Mouse (Mus musculus) forebrain, postnatal 0 days (tissue): ENCODE measurements around the gene Exoc8. TPM values are rescaled to one million over a fixed set of nuclear protein-coding genes. Genes with fewer than 3 reads are reported as not detected.

Experiments
- ATAC-seq: fragments of 200-750 bp; cut with Nextera tagmentation; 2 replicates; pipeline ENCODE4 v1.8.0; 2017; ENCODE audit warnings: mild to moderate bottlenecking, moderate library complexity
- DNase-seq: peaks from one replicate; pipeline ENCODE4 v3.0.0-alpha.2; 2015
- H3K27ac ChIP-seq: fragments of 300-500 bp; sonication (generic); 2 replicates; pipeline ENCODE4 v1.5.1; 2014; ENCODE audit warnings: low read depth, mild to moderate bottlenecking, antibody characterized with exemption, low read length, moderate library complexity, mixed read lengths
- H3K27me3 ChIP-seq: fragments of 300-500 bp; sonication (generic); 2 replicates; pipeline ENCODE4 v1.6.1; 2014; ENCODE audit warnings: mild to moderate bottlenecking, low read length, mixed read lengths; ENCODE audit not compliant: insufficient read depth
- H3K36me3 ChIP-seq: fragments of 300-500 bp; sonication (generic); 2 replicates; pipeline ENCODE4 v1.6.1; 2014; ENCODE audit warnings: mild to moderate bottlenecking, moderate library complexity; ENCODE audit not compliant: insufficient read depth
- H3K4me1 ChIP-seq: fragments of 300-500 bp; sonication (generic); 2 replicates; pipeline ENCODE4 v1.6.1; 2014; ENCODE audit warnings: antibody characterized with exemption; ENCODE audit not compliant: insufficient read depth
- H3K4me2 ChIP-seq: fragments of 300-500 bp; sonication (generic); 2 replicates; pipeline ENCODE4 v1.6.1; 2014; ENCODE audit warnings: low read depth, mild to moderate bottlenecking, moderate library complexity
- H3K4me3 ChIP-seq: fragments of 300-500 bp; sonication (generic); 2 replicates; pipeline ENCODE4 v1.5.1; 2014; ENCODE audit warnings: low read depth, low read length, mixed read lengths
- H3K9ac ChIP-seq: fragments of 300-500 bp; sonication (generic); 2 replicates; pipeline ENCODE4 v1.6.1; 2014; ENCODE audit warnings: mild to moderate bottlenecking
- H3K9me3 ChIP-seq: fragments of 300-500 bp; sonication (generic); 2 replicates; pipeline ENCODE4 v1.6.1; 2016; ENCODE audit warnings: low read length
- CTCF ChIP-seq: sonication (generic); IDR thresholded peaks from 2 replicates; pipeline ENCODE4 v1.5.1; 2016; ENCODE audit warnings: antibody characterized with exemption, control low read depth, low read depth
- WGBS: fragments of 180-500 bp; shearing (Covaris S2); extraction: QIAGEN DNeasy Blood & Tissue Kit; methylation state at CpG from one replicate; pipeline ENCODE4 v1.1.7; 2014; 5-methylcytosine and 5-hydroxymethylcytosine counted together
- polyA plus RNA-seq: library from polyadenylated mRNA; unstranded; fragments of >200 nt; fragmentation: Nextera tagmentation; extraction: Ambion mirVana; gene quantifications from 2 replicates; pipeline ENCODE4 v1.2.1, GENCODE M21; 2015
- total RNA-seq: library from RNA; depleted of rRNA; stranded (reverse); fragments of >200 nt; gene quantifications from 2 replicates; pipeline ENCODE4 v1.2.3, GENCODE M21; 2014; rRNA removed

Exoc8 gene
- total RNA-seq (31.2 and 33.9 TPM in 2 replicates), polyA plus RNA-seq (7.4 and 9.9 TPM in 2 replicates)

DNA sequence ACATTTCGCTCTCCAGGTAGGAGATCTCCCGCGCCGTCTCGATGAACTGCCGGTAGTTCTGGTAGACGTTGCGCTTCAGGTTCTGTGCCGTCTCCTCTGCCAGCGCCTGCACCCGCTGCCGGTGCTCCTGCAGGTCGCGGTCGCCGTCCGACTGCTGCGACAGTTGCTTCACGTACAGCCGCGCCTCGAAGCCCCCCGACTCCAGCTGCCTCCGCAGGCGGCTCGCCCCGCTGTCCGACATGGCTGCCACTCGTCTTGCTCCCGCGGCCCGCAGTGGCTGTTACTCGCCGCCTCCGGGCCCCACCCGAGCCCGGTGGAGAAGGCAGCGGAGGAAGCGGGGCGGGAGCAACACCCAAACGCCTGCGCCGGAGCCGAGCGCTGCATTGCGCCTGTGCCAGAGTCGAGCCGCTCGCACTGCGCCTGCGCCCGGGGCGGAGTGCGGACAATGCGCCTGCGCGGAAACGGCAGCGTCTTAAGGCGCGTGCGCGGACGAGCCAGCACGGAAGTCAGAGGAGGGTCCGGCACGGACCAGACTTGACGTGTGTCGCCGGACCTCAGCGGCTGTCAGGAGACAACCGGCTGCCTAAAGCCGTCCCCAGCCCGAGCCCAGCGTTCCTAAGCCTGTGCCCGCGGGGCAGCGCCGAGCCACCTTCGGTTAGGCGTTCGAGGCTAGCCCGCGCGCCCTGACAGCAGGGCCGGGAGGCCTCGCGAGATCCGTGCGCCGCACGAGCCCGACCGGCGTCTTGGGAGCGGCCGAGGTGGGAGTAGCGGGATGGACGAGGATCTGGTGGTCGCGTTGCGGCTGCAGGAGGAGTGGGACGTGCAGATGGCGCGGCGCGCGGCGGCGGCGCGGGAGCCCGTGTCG, at the start of gene Exoc8, which contains the start of gene Sprtn:
Gene Exoc8 (minus strand): TSS at position 320 of the 865 bp plus-strand sequence.
Gene Sprtn (plus strand): TSS at position 501 of the 865 bp plus-strand sequence.
- Histone ChIP-seq H3K9ac (peak within 1 kb of the TSS; percentile 82), H3K4me3 (peak within 1 kb of the TSS; percentile 95), H3K27ac (peak within 1 kb of the TSS; percentile 90), H3K27me3 (no peaks in the 10 kb centered on the region), H3K9me3 (no peaks in the 10 kb centered on the region), H3K36me3 (peaks cover 44% of the 10 kb centered on the region), H3K4me2 (peak within 1 kb of the TSS; percentile 91), H3K4me1 (peaks cover 5% of the 10 kb centered on the region; the same call in 1 of the 2 replicates)
- under 1% methylated on average over 113 of the region's 114 CpGs for WGBS
- DNase-seq (peak; percentile 99), ATAC-seq (peak; percentile 92)
- peak; percentile 12; the same call in 1 of the 2 replicates for TF ChIP-seq CTCF

GRCm38 (mm10) chr8:124944406-124944805, 46.9 kb upstream of the Exoc8 start:
- DNase-seq (no peak), ATAC-seq (no peak)
- Histone ChIP-seq H3K4me2 (no peak overlapping the region), H3K4me3 (no peak overlapping the region), H3K9me3 (no peaks in the 10 kb centered on the region), H3K27me3 (no peaks in the 10 kb centered on the region), H3K9ac (no peak overlapping the region), H3K27ac (no peak overlapping the region), H3K4me1 (peaks cover 8% of the 10 kb centered on the region; the same call in 1 of the 2 replicates), H3K36me3 (peaks cover 8% of the 10 kb centered on the region; the same call in 1 of the 2 replicates)
- 74% methylated on average over 7 of the region's 7 CpGs for WGBS
- no peak for TF ChIP-seq CTCF

DNA sequence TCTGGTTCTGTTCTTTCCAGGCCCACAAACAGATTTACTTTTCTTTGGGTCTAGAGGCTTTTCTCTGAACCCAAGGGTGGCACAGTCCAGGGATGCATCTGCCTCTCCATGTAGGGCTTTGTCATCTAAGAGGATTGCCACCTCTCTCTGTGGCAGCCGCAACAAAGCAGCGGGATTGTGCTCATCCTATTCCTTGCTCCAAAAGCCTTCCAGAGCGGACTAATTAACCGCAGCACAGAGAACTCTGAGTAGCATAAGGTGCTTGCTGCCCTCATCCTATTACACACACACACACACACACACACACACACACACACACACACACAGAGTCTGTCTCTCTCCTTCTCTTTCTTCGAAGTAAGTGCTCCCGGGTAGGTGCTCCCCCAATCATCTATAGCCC, 46.3 kb upstream of the Exoc8 start:
- Histone ChIP-seq H3K27ac (no peak overlapping the region), H3K9ac (no peak overlapping the region), H3K27me3 (no peaks in the 10 kb centered on the region), H3K4me3 (no peak overlapping the region), H3K4me2 (no peak overlapping the region), H3K36me3 (peaks cover 10% of the 10 kb centered on the region; the same call in 1 of the 2 replicates), H3K9me3 (no peaks in the 10 kb centered on the region), H3K4me1 (peaks cover 8% of the 10 kb centered on the region; the same call in 1 of the 2 replicates)
- 81% methylated on average over 6 of the region's 6 CpGs for WGBS
- ATAC-seq = no peak
- no peak for TF ChIP-seq CTCF
- DNase-seq = no peak

DNA sequence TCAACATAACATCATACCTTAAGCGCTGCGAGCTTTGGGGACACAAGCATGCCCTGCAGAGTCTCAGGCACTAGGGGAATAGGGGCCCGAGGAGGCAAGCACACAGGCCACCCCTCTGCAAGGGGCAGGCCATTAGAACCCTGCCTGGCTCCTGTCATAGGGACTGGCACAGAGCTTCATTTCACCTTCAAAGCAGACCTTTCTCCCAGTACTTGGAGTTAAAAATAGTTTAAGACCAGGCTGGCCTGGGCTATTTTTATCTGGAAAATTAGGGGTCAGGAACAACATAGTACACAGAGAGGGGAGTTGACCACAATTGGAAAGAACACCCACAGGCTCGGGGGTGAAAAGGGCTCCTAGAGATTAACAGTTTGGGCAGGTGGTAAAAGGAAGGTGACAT, 39.8 kb upstream of the Exoc8 start:
- H3K27ac ChIP-seq = no peak overlapping the region
- ATAC-seq (no peak), DNase-seq (no peak)
- 97% methylated on average over 4 of the region's 4 CpGs for WGBS
- no peak overlapping the region for H3K4me2 ChIP-seq
- H3K9me3 ChIP-seq = no peaks in the 10 kb centered on the region
- H3K4me1 ChIP-seq = no peaks in the 10 kb centered on the region
- peaks cover 10% of the 10 kb centered on the region; the same call in 1 of the 2 replicates for H3K36me3 ChIP-seq
- no peak for TF ChIP-seq CTCF
- no peak overlapping the region for H3K4me3 ChIP-seq
- no peaks in the 10 kb centered on the region for H3K27me3 ChIP-seq
- no peak overlapping the region for H3K9ac ChIP-seq

GRCm38 (mm10) chr8:124936699-124937098, 39.2 kb upstream of the Exoc8 start:
- WGBS = 98% methylated on average over 10 of the region's 10 CpGs
- H3K36me3 ChIP-seq = peaks cover 10% of the 10 kb centered on the region; the same call in 1 of the 2 replicates
- H3K4me2 ChIP-seq = no peak overlapping the region
- no peak for ATAC-seq
- H3K9ac ChIP-seq = no peak overlapping the region
- no peak for TF ChIP-seq CTCF
- H3K4me3 ChIP-seq = no peak overlapping the region
- H3K27me3 ChIP-seq = no peaks in the 10 kb centered on the region
- no peaks in the 10 kb centered on the region for H3K9me3 ChIP-seq
- H3K27ac ChIP-seq = no peak overlapping the region
- no peaks in the 10 kb centered on the region for H3K4me1 ChIP-seq
- DNase-seq = no peak

- Histone ChIP-seq H3K27ac (no peak overlapping the region), H3K4me2 (no peak overlapping the region), H3K9me3 (no peaks in the 10 kb centered on the region), H3K27me3 (no peaks in the 10 kb centered on the region), H3K4me1 (no peaks in the 10 kb centered on the region), H3K36me3 (0 out of 2 replicates have a peak, but pooled peaks cover 4% of the 10 kb centered on the region), H3K4me3 (no peak overlapping the region), H3K9ac (no peak overlapping the region)
- WGBS = 89% methylated on average over 5 of the region's 5 CpGs
- no peak for TF ChIP-seq CTCF
- ATAC-seq = no peak
- no peak for DNase-seq
Measured at GRCm38 (mm10) chr8:124935116-124935515, 37.6 kb upstream of the Exoc8 start.

DNA sequence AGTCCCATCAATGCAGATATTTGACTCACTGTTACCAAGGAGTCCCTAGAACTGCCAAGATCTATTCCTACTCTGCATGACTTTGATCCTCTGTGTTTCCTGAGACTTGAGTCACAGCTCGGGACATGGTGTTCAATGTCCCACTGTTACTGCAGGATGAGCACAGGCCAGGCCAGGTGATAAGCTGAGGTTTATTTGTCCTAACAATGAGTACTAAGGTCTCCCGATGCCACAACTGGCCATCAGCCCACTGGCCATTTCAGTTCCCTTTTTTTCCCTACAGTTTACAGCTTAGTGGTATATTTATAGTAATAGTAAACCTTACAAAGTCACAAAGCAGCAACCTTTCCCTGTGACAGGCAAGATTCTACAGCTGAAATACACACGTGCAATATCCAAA, 34.9 kb upstream of the Exoc8 start:
- no peak overlapping the region for H3K9ac ChIP-seq
- no peak overlapping the region for H3K27ac ChIP-seq
- WGBS = 87% methylated on average over 3 of the region's 3 CpGs
- no peaks in the 10 kb centered on the region for H3K36me3 ChIP-seq
- ATAC-seq (no peak), DNase-seq (no peak)
- H3K4me2 ChIP-seq = no peak overlapping the region
- H3K4me1 ChIP-seq = no peaks in the 10 kb centered on the region
- no peak overlapping the region for H3K4me3 ChIP-seq
- no peaks in the 10 kb centered on the region for H3K27me3 ChIP-seq
- H3K9me3 ChIP-seq = no peaks in the 10 kb centered on the region
- TF ChIP-seq CTCF = no peak
